Mouse (Mus musculus) testis, adult 2 months (tissue): Measurements from ENCODE around the gene Trappc13.

Experiments used
- CTCF ChIP-seq: fragments of 200-500 bp; IDR thresholded peaks from 2 replicates; pipeline ENCODE4 v1.5.1; 2012; ENCODE audit warnings: low read depth, mild to moderate bottlenecking, inconsistent platforms, low read length, moderate library complexity; ENCODE audit not compliant: control insufficient read depth, insufficient read depth, insufficient replicate concordance
- POLR2A ChIP-seq: fragments of 200-500 bp; IDR thresholded peaks from 2 replicates; pipeline ENCODE4 v1.6.1; 2012; ENCODE audit warnings: low read depth, mild to moderate bottlenecking, inconsistent platforms, low read length, moderate library complexity; ENCODE audit not compliant: control insufficient read depth

DNA sequence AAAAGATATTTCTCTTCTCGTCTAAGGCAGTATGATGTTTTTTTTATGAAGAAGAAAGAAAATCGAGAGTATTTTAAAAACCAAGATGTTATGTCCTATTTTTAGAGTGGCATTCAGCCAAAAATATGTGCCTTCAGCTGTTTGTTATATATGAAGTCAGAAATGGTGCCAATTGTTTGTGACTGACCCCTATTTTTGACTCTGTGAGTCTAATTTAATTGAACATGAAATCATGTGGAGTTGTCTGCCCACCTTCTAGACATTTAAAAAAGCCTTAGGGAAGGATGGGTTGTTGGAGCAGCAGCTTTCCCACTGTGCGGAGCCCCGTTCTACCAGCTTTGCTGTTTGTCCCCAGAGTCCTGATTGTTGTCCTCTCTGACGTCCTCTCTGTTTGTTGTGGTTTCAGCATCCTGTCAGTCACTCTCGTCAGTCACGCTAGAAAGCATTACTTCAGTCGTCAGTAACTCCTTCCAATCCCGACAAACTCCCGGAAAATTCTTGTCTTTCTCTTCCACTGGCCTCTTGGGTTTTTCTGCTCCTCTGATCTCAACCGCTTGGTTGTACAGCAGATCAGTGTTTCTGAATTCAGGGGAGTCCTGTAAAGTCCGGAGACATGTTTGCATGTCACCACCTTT, 65.9 kb downstream of the Trappc13 start:
- TF ChIP-seq CTCF (no peak), POLR2A (no peak)
